Mouse (Mus musculus) lung, postnatal 0 days (tissue): ENCODE data around the gene Trappc3.

Source experiments
- CTCF ChIP-seq: IDR thresholded peaks from 2 replicates; pipeline ENCODE4 v1.5.1; 2016; ENCODE audit warnings: antibody characterized with exemption, mild to moderate bottlenecking
- EP300 ChIP-seq: IDR thresholded peaks from 2 replicates; pipeline ENCODE4 v1.6.1; 2016; ENCODE audit warnings: antibody characterized with exemption, mild to moderate bottlenecking, control low read depth

GRCm38 (mm10) chr4:126239862-126240475 is 22.2 kb upstream of the Trappc3 start:
- no peak for TF ChIP-seq CTCF
- TF ChIP-seq EP300, result no peak
